Mouse (Mus musculus) brown adipose tissue, adult 24 weeks (tissue): Measurements from ENCODE around the gene Ap5b1. TPM values are rescaled to one million over a fixed set of nuclear protein-coding genes. Genes with fewer than 3 reads are reported as not detected.

Experiments
- H3K27ac ChIP-seq: fragments of 200-500 bp; replicated peaks from 2 replicates; pipeline ENCODE4 v1.5.1; 2012; ENCODE audit warnings: low read depth, mild to moderate bottlenecking, low read length
- H3K4me1 ChIP-seq: fragments of 200-500 bp; 2 replicates; pipeline ENCODE4 v1.6.1; 2012; ENCODE audit warnings: low read length, mixed read lengths; ENCODE audit not compliant: control insufficient read depth, insufficient read depth, insufficient read length
- H3K4me3 ChIP-seq: fragments of 200-500 bp; 2 replicates; pipeline ENCODE4 v1.5.1; 2012; ENCODE audit warnings: low read depth, mild to moderate bottlenecking, low read length, moderate library complexity; ENCODE audit not compliant: insufficient read depth
- polyA plus RNA-seq: library from polyadenylated mRNA; stranded (reverse); fragments of >200 nt; gene quantifications from 2 replicates; pipeline ENCODE4 v1.2.4, GENCODE M21; 2012; ENCODE audit not compliant: missing spikeins, insufficient read depth, insufficient read length

The Ap5b1 gene
- 1.3 and 2.1 TPM in 2 replicates for polyA plus RNA-seq

DNA sequence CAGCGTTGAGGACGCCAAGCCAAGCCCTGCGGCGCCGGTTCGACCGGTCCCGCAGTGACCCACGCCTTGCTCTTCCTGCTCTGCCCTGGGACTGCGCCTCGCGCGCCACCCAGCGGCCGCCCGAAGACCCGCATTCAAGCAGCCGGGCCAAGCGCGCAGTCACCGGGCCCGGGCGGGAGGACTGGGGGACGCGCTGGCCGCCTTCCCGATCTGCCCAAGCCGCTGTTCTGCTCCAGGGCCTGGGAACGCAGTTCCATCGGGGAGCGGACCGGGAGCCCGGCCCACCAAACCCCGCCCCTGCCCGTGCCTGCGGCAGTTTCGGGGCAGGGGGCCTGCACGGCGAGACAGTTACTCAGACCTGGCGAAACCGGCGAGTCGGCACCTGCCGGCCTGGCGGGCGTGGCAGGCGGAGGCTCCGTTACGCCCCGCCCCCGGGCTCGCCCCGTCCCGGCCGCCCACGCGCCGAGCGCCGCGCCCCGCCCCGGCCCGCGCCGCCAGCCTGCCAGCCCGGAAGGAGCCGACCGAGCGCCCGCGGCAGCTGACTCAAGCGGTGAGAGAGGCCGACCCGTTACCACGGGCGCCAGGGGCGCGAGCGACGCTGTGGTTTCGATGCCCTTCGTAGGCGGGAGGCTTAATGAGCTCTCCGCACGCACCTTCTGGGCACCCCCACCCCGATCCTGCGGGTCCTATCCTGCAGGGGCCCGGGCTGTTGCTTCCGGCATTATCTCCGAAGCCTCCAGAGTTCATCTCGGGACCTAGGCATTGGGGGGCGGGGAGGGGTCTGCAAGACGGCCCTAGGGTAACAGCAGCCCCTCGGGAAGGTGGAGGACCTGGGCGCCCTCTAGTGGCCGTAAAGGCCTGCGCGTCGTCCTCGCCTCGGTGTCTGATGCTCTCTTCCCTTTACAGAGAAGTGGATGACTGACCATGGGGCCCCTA lies at the start of gene Ap5b1:
Gene Ap5b1 (plus strand): TSS at position 492 of the 936 bp plus-strand sequence.
- H3K4me3 ChIP-seq = peak within 1 kb of the TSS; percentile 97
- peak within 1 kb of the TSS; percentile 93 for H3K27ac ChIP-seq
- peaks cover 7% of the 10 kb centered on the region; the same call in 1 of the 2 replicates for H3K4me1 ChIP-seq

DNA sequence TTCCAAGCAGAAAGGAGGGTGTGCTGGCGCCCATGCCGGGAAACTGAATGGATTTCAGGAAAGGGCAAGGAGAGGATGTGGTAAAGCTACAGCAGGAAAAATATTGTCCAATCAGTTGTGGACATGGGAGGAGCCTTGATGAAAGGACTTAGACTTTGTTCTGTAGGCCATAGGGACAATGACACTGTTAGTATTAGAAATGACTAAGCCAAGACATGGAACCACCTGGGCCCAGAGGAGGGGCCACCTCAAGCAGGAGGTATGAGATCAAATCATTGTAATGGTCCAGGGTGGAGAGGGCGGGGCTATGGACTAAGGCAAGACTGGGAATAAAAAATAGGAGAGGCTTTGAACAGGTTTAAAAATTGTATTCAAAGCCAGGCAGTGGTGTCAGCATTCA lies 49.1 kb upstream of the Ap5b1 start:
- H3K4me1 ChIP-seq = no peaks in the 10 kb centered on the region
- no peak overlapping the region for H3K4me3 ChIP-seq
- H3K27ac ChIP-seq = no peak overlapping the region

DNA sequence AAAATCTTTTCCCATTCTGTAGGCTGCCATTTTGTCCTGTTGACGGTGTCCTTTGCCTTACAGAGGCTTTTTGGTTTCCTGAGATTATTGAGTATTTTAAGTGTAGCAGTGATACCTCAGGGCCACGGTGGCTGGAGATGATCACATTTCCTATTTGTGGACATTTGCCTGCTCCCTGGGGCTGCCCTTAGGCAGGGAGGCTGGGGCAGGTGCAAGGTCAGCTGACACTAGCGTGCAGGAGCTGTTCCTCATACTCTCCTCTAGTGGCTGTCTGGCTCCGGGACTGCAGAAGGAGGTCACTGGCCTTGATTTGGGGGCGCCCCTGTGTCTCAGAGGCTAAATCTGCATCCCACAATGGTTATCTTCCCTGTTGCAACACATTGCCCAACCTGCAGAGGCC lies 42.6 kb upstream of the Ap5b1 start:
- no peak overlapping the region for H3K4me3 ChIP-seq
- no peak overlapping the region for H3K27ac ChIP-seq
- H3K4me1 ChIP-seq = no peaks in the 10 kb centered on the region; the same call in 1 of the 2 replicates

DNA sequence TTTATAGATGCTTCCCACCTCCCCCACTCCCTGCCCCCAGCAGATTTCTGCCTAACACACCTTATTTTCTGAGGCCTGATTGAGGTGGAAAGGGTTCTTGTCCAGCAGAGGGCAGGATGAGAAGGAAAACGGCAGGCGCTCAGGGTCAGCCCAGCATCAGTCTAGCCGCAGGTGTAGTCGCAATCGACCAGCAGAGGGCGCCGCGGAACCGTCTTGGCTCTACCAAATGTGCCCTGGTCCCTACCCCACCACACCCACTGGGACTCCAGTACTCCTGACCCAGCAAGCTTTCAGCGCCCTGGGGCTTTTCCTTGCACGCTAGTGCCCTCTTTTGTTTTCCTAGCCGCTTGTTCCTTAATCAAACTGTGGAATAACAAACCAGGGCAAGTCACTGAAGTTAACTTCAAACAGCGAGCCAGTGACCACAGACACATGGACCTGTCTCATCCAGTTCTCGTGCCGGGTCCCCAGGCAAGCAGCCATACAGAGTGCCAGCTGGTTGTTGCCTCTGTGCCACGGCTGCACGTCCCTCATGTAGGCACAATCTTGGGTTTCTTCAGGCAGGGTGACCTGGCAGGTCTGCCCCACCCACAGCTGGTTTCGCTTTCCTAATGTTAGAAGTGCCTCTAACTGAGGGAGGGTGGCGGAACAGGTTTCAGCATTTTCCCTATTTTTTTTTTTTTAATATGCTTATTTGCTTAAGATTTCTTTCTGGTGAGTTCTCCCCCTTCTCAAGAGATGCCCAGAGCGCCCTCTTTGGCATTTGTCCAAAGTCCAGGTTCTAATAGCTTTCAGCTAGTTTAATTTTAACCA lies 38.3 kb upstream of the Ap5b1 start:
- Histone ChIP-seq H3K27ac (no peak overlapping the region), H3K4me3 (peak overlapping the region; percentile 39)

DNA sequence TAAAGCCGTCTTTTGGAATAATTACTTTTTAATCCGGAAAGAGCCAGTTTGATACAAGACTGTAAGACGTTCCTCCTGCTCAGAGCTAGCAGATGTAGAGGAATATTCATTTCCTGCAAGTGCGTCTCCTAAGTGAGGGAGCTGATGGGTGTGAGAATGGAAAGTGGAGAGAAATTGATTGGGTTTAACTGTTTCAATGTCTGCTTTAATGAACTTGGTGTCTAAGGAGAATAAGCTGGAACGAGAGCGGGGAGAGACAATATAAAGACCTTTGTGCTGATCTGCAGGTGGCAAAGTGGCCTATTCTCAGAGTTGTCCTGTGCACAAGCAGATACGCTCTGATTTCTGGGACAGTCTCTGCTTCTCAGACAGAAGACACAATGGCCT lies 37.7 kb upstream of the Ap5b1 start:
- no peaks in the 10 kb centered on the region; the same call in 1 of the 2 replicates for H3K4me1 ChIP-seq
- H3K4me3 ChIP-seq = no peak overlapping the region
- no peak overlapping the region for H3K27ac ChIP-seq

More for the DNA sequence above, 38.3 kb upstream of the Ap5b1 start:
- no peaks in the 10 kb centered on the region; the same call in 1 of the 2 replicates for H3K4me1 ChIP-seq

DNA sequence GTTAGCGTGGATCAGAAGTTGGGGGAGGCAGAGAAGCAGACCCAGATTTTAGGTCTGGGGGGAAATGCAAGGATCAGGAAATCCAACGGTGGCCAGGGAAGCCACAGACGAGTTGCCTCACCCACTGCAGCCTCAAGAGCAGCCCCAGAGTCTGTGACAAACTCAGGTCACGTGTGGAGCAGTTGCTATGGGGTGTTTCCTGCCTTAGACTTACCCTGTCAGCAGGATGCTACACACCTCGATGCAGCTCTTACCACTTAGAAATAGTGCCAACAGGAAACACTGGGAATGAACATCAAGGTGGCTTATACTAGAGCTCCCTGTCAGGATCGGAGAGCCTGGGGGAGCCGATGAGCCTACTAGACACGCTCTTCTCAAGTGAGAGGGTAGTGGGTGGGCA lies 35.3 kb upstream of the Ap5b1 start:
- H3K27ac ChIP-seq = no peak overlapping the region
- H3K4me3 ChIP-seq = no peak overlapping the region
- H3K4me1 ChIP-seq = no peaks in the 10 kb centered on the region; the same call in 1 of the 2 replicates

DNA sequence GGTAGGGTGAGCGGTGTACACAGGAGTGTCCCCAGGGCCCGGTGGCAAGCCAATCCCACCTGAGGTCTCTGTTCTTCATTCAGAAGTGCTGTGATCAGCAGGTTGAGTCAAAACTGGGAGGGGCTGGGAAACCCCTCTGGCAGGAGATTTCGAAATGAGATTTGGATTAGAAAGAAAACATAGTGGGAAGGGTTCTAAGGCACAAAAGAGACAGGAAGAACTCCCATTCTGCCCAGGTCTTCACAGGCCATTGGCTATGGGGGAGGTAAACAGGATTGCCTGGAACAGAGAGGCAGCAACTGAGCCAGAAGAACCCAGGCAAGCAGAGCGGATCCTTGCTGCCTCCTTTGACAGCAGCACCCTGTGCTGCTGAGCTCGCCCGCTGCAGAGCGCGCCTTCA lies 29.0 kb upstream of the Ap5b1 start:
- no peaks in the 10 kb centered on the region for H3K4me1 ChIP-seq
- no peak overlapping the region for H3K27ac ChIP-seq
- no peak overlapping the region for H3K4me3 ChIP-seq

DNA sequence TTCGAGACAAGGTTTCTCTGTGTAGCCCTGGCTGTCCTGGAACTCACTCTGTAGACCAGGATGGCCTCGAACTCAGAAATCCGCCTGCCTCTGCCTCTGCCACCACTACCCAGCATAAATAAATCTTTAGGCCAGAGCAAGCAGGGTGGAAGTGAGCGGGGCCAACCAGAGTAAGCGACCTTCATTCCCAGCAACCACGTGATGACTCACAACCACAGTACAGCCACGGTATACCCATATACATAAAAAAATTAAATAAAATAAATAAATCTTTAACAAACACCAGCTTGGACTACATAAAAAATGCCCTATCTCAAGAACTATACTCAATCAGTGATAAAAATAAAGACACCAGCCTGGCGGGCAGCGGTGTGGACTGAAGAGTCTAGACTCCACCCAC lies 24.5 kb upstream of the Ap5b1 start:
- H3K4me1 ChIP-seq = no peaks in the 10 kb centered on the region
- no peak overlapping the region for H3K4me3 ChIP-seq
- no peak overlapping the region for H3K27ac ChIP-seq

DNA sequence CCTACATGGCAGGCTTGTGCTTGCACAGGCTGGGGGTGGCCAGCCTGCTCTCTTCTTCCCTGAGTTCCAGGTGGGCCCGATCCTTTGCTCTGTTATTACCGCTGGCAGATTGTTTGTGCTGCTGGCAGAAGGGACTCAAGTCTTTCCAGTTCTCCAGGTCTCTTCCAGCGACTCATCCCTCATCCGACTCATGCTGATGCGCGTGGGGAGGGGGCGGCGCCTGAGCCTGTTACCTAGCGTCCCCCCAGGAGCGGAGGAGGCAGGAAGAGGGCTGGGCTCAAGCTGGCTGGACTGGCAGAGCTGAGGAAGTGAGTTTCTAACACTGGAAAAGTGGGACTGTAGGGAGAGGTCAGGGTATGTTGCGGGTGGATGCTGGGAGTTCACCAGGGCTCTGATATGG lies 23.8 kb upstream of the Ap5b1 start:
- H3K4me3 ChIP-seq = no peak overlapping the region
- no peak overlapping the region for H3K27ac ChIP-seq
- no peaks in the 10 kb centered on the region for H3K4me1 ChIP-seq

DNA sequence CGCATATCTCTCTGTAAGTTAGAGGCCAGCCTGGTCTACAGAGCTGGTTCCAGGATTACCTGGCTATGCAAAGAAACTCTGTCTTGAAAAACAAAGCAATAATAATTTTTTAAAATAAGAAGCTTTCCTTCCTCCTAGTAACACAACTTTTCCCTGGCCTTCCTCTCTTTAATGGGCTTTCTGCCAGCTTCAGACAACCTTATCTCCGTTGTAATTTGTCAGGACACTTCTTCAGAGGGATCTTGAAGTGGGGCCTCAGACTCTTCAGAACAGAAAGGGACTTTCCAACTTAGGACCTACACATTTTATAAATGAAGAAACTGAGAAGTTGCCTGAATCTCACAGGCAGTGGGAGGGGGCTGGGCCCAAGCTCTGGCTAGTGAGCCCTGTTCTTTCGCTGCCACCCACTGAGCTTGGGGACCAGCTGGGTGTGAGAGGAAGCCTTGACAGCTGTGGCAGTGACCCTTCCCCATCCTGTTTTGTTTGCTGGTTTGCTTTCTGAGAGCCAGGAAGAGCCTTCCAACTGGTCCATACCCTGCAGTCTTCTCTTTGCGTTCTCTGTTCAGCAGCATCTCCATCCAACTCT lies 20.3 kb upstream of the Ap5b1 start:
- Histone ChIP-seq H3K27ac (no peak overlapping the region), H3K4me3 (no peak overlapping the region), H3K4me1 (no peaks in the 10 kb centered on the region)

DNA sequence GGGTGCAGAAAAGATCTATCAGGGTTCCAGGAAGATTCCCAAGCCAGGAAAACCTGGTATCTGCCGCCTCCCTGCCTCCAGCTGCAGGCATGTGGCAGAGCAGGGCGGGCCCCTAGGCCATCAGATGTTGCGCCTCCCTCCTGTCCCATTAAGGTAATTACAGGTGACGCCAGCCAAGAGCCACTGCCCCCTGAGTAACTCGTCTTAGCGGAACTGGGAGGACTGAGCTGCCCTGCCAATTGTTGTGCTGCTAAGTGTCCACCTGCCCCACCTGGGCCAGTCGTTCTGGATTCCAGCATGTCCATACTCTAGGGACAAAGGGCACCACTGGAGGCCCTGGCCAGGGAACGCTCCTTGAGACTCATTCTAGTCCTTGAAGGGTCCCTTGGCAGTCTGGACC lies 14.0 kb upstream of the Ap5b1 start:
- no peak overlapping the region for H3K27ac ChIP-seq
- no peaks in the 10 kb centered on the region for H3K4me1 ChIP-seq
- H3K4me3 ChIP-seq = no peak overlapping the region

DNA sequence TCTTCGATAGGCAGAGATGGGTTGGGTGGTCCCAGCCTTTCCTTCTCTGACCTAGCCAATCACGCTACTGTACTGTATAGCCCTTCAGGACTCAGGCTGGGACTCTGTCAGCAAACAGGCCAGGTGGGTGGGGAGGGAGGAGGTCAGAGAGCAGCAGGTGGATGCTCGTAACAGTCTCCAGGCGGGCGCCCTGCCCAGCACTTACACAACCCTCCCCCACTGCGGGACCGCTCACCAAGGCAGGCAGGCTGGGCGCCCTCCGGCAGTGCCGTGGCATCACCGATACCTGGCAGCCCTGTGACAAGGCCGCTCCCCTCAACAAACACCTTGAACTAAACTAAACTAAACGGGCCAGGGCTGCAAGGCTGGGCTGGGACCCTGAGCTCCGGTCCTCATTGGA lies 13.6 kb upstream of the Ap5b1 start:
- Histone ChIP-seq H3K27ac (no peak overlapping the region), H3K4me3 (no peak overlapping the region), H3K4me1 (no peaks in the 10 kb centered on the region)

DNA sequence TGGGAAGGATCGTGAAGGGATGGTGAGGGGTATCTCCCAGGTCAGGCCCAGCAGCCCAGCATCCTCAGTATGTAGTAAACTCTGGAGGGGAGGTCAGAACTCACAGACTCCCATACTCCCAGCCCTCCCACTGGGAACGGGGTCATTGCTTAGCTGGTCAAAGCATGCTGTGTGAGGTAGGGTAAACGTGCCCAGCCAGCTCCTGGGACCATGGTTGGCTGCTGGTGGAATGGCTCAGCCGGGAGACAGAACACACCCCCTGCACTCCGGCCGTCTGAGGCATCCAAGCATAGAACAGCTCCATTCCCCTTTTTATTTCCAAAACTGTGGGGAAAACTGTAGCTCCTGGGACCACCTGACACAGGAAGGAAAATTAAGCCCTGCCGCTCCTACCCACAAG lies 9.7 kb upstream of the Ap5b1 start:
- Histone ChIP-seq H3K4me1 (peaks cover 8% of the 10 kb centered on the region; the same call in 1 of the 2 replicates), H3K4me3 (no peak overlapping the region), H3K27ac (no peak overlapping the region)

DNA sequence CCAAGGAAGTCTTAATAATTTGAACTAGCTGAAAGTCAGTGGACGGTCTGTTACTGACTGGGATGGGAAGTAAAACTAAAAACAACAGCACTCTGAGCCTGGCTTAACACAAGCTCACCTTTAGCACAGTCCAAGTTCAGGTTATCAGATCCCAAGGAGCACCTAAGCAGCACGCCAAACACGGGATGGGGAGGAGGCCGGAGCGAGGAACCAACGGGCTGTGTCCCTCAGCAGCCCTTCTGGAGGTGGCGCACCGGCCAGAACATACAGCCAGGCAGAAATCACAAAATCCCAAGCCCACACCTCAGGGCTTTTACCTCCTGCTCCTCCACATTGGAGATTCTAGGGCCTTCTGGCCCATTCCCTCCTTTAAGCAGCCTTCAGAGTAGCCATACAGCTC lies 9.1 kb upstream of the Ap5b1 start:
- Histone ChIP-seq H3K4me3 (no peak overlapping the region), H3K27ac (no peak overlapping the region), H3K4me1 (peaks cover 8% of the 10 kb centered on the region; the same call in 1 of the 2 replicates)

DNA sequence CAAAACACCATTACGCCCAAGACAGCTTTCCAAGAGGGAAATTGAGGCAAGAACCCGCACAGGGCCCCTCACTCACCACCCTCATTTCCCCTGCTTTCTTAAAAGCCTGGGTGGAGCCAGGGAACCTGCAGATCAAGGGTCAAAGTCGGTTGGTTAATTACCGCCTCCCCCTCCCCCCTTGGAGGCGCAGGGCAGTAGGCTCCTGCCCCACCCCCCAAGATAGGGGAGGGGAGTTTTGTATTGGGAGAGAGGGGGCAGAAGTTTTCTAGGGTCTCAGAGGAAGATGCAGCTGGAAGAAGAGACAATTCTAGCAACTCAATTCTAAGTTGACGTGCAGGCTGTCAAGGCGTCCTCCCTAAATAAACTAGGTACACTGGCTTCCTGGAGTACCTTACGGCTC lies 8.6 kb upstream of the Ap5b1 start:
- Histone ChIP-seq H3K4me1 (peaks cover 8% of the 10 kb centered on the region; the same call in 1 of the 2 replicates), H3K4me3 (0 out of 2 replicates have a peak overlapping the region, but pooled peaks have one; percentile 35), H3K27ac (no peak overlapping the region)
